ENCODE assay signal across 23 mouse cellular contexts in genomic region chr19:42033611-42034010, GRCm38 (mm10). TPM values are rescaled to one million over a fixed set of nuclear protein-coding genes. Genes with fewer than 3 reads are reported as not detected.
DNase-seq lines count a peak whose midpoint lies in the region; ATAC-seq and TF ChIP-seq lines count a peak whose summit lies in the region.
"Had no signal": no experiment of that assay in that cellular context is flagged by ENCODE, and none has a peak within 500 bp of the region (broad histone marks: within the 10 kb centered on the region; RNA-seq: fewer than 3 reads in every experiment).

No protein-coding gene starts in this region.

- ATAC-seq in limb, embryonic 13.5 days (ENCODE audit: low FRiP score, low read depth): no peak
- no peak for ATAC-seq in embryonic facial prominence, embryonic 14.5 days (ENCODE audit: low read depth)
- no peak for ATAC-seq in stomach, postnatal 0 days (ENCODE audit: low FRiP score, low TSS enrichment)
- no peak for ATAC-seq in forebrain, embryonic 11.5 days (replicated peaks; ENCODE audit: low FRiP score)
- ATAC-seq: inflammation-experienced regulatory T-cells, adult 6 months had no signal

- no peaks in the 10 kb centered on the region for H3K27me3 ChIP-seq in heart, embryonic 10.5 days (ENCODE audit: insufficient read depth, poor library complexity, severe bottlenecking)
- H3K27me3 ChIP-seq in limb, embryonic 13.5 days: no peaks in the 10 kb centered on the region; the same call in 1 of the 2 replicates
- 0 out of 2 replicates have a peak, but pooled peaks cover 3% of the 10 kb centered on the region for H3K27me3 ChIP-seq in limb, embryonic 10.5 days (ENCODE audit: low read depth, poor library complexity, severe bottlenecking)
- no peaks in the 10 kb centered on the region for H3K27me3 ChIP-seq in embryonic facial prominence, embryonic 14.5 days (replicated peaks; ENCODE audit: control insufficient read depth, insufficient read depth, low read length)
- no peaks in the 10 kb centered on the region for H3K27me3 ChIP-seq in stomach, postnatal 0 days (ENCODE audit: control insufficient read depth, insufficient read depth, low read length)
- no peaks in the 10 kb centered on the region for H3K27me3 ChIP-seq in forebrain, embryonic 11.5 days (ENCODE audit: control insufficient read depth, insufficient read depth, low read length)
- H3K27me3 ChIP-seq: heart, embryonic 12.5 days; liver, embryonic 15.5 days; midbrain, embryonic 12.5 days; neural tube, embryonic 12.5 days had no signal

- H3K9me3 ChIP-seq in heart, embryonic 10.5 days: no peaks in the 10 kb centered on the region
- H3K9me3 ChIP-seq in limb, embryonic 13.5 days: no peaks in the 10 kb centered on the region
- H3K9me3 ChIP-seq in limb, embryonic 10.5 days (replicated peaks): no peaks in the 10 kb centered on the region
- no peaks in the 10 kb centered on the region for H3K9me3 ChIP-seq in embryonic facial prominence, embryonic 14.5 days (ENCODE audit: control insufficient read depth, low read length)
- no peaks in the 10 kb centered on the region for H3K9me3 ChIP-seq in stomach, postnatal 0 days (ENCODE audit: control insufficient read depth, low read length)
- H3K9me3 ChIP-seq in forebrain, embryonic 11.5 days (ENCODE audit: control insufficient read depth, low read length): no peaks in the 10 kb centered on the region
- H3K9me3 ChIP-seq: forebrain, embryonic 10.5 days; heart, embryonic 12.5 days; liver, embryonic 15.5 days; midbrain, embryonic 12.5 days; neural tube, embryonic 12.5 days had no signal

- H3K4me2 ChIP-seq in limb, embryonic 13.5 days (replicated peaks): no peak overlapping the region
- H3K4me2 ChIP-seq in embryonic facial prominence, embryonic 14.5 days (ENCODE audit: low read depth, low read length): no peak overlapping the region
- H3K4me2 ChIP-seq in stomach, postnatal 0 days (replicated peaks; ENCODE audit: low read depth): no peak overlapping the region
- H3K4me2 ChIP-seq in forebrain, embryonic 11.5 days (ENCODE audit: low read depth, low read length, severe bottlenecking): no peak overlapping the region
- H3K4me2 ChIP-seq: heart, embryonic 12.5 days; liver, embryonic 15.5 days; midbrain, embryonic 12.5 days; neural tube, embryonic 12.5 days had no signal

- H3K9ac ChIP-seq in limb, embryonic 13.5 days: 0 out of 2 replicates have a peak overlapping the region, but pooled peaks have one; percentile 20
- no peak overlapping the region for H3K9ac ChIP-seq in embryonic facial prominence, embryonic 14.5 days (ENCODE audit: low read depth, low read length)
- no peak overlapping the region for H3K9ac ChIP-seq in stomach, postnatal 0 days (ENCODE audit: low read length)
- no peak overlapping the region for H3K9ac ChIP-seq in forebrain, embryonic 11.5 days (ENCODE audit: low read length)
- H3K9ac ChIP-seq: heart, embryonic 12.5 days; liver, embryonic 15.5 days; midbrain, embryonic 12.5 days; neural tube, embryonic 12.5 days had no signal

- H3K4me1 ChIP-seq in heart, embryonic 10.5 days: peaks cover 30% of the 10 kb centered on the region
- peaks cover 21% of the 10 kb centered on the region for H3K4me1 ChIP-seq in limb, embryonic 13.5 days
- peaks cover 30% of the 10 kb centered on the region for H3K4me1 ChIP-seq in limb, embryonic 10.5 days
- H3K4me1 ChIP-seq in embryonic facial prominence, embryonic 14.5 days (ENCODE audit: control insufficient read depth, insufficient read depth, low read length): peaks cover 10% of the 10 kb centered on the region
- H3K4me1 ChIP-seq in stomach, postnatal 0 days (replicated peaks; ENCODE audit: control insufficient read depth, insufficient read depth): no peaks in the 10 kb centered on the region
- peaks cover 3% of the 10 kb centered on the region; the same call in 1 of the 2 replicates for H3K4me1 ChIP-seq in forebrain, embryonic 11.5 days (replicated peaks; ENCODE audit: control insufficient read depth, insufficient read depth, low read length)
- H3K4me1 ChIP-seq: midbrain, embryonic 12.5 days had no signal

- no peak overlapping the region for H3K4me3 ChIP-seq in heart, embryonic 10.5 days
- no peak overlapping the region for H3K4me3 ChIP-seq in limb, embryonic 13.5 days
- H3K4me3 ChIP-seq in limb, embryonic 10.5 days: no peak overlapping the region
- H3K4me3 ChIP-seq in embryonic facial prominence, embryonic 14.5 days (ENCODE audit: low read depth, low read length): no peak overlapping the region
- H3K4me3 ChIP-seq in stomach, postnatal 0 days (ENCODE audit: low read depth, low read length): no peak overlapping the region
- no peak overlapping the region for H3K4me3 ChIP-seq in forebrain, embryonic 11.5 days (ENCODE audit: low read depth, low read length)
- H3K4me3 ChIP-seq: forebrain, embryonic 10.5 days; heart, embryonic 12.5 days; layer of hippocampus, adult 2 months; liver, embryonic 15.5 days; midbrain, embryonic 12.5 days; neural tube, embryonic 12.5 days had no signal

- TF ChIP-seq CTCF in stomach, postnatal 0 days (IDR thresholded peaks at IDR 0.05; ENCODE audit: low read depth): no peak

- DNase-seq in heart, embryonic 10.5 days (ENCODE audit: low spot score): no peak
- DNase-seq in heart, postnatal 4 days: no peak
- DNase-seq in limb, embryonic 10.5 days (ENCODE audit: low spot score): no peak
- DNase-seq in embryonic facial prominence, embryonic 14.5 days (ENCODE audit: low spot score): no peak
- no peak for DNase-seq in stomach, postnatal 0 days (ENCODE audit: low spot score)
- no peak for DNase-seq in forebrain, embryonic 11.5 days (ENCODE audit: low spot score)
- DNase-seq: adrenal gland, adult 2 months; cerebellum, adult 11-12 months; kidney, adult 8-10 months; kidney, postnatal 14 days; right cerebral cortex, adult 18-20 months; thymus, postnatal 25 days had no signal

- no peak for TF ChIP-seq EP300 in stomach, postnatal 0 days (optimal IDR thresholded peaks at IDR 0.05)

- 81% methylated on average over 14 of the region's 14 CpGs for WGBS in heart, embryonic 10.5 days
- WGBS in limb, embryonic 13.5 days: 78% methylated on average over 14 of the region's 14 CpGs
- WGBS in limb, embryonic 10.5 days: 86% methylated on average over 14 of the region's 14 CpGs
- 82% methylated on average over 14 of the region's 14 CpGs for WGBS in embryonic facial prominence, embryonic 14.5 days
- 90% methylated on average over 14 of the region's 14 CpGs for WGBS in stomach, postnatal 0 days
- 84% methylated on average over 14 of the region's 14 CpGs for WGBS in forebrain, embryonic 11.5 days

- H3K27ac ChIP-seq in heart, embryonic 10.5 days: peak overlapping the region; percentile 44; the same call in 1 of the 2 replicates
- no peak overlapping the region; the same call in 1 of the 2 replicates for H3K27ac ChIP-seq in limb, embryonic 13.5 days
- no peak overlapping the region for H3K27ac ChIP-seq in limb, embryonic 10.5 days
- H3K27ac ChIP-seq in embryonic facial prominence, embryonic 14.5 days (replicated peaks; ENCODE audit: low read depth, low read length): peak overlapping the region; percentile 71; the same call in 1 of the 2 replicates
- H3K27ac ChIP-seq in stomach, postnatal 0 days (replicated peaks): no peak overlapping the region
- no peak overlapping the region for H3K27ac ChIP-seq in forebrain, embryonic 11.5 days (ENCODE audit: low read depth, low read length)
- H3K27ac ChIP-seq: forebrain, embryonic 10.5 days; liver, embryonic 15.5 days; macrophage; midbrain, embryonic 12.5 days; neural tube, embryonic 12.5 days had no signal

- H3K36me3 ChIP-seq in heart, embryonic 10.5 days: peaks cover 18% of the 10 kb centered on the region
- peaks cover 25% of the 10 kb centered on the region for H3K36me3 ChIP-seq in limb, embryonic 13.5 days
- peaks cover 9% of the 10 kb centered on the region for H3K36me3 ChIP-seq in limb, embryonic 10.5 days
- peaks cover 12% of the 10 kb centered on the region; the same call in 1 of the 2 replicates for H3K36me3 ChIP-seq in embryonic facial prominence, embryonic 14.5 days (ENCODE audit: control insufficient read depth, insufficient read depth, low read length)
- H3K36me3 ChIP-seq in stomach, postnatal 0 days (ENCODE audit: control insufficient read depth, insufficient read depth, low read length): peaks cover 3% of the 10 kb centered on the region; the same call in 1 of the 2 replicates
- no peaks in the 10 kb centered on the region for H3K36me3 ChIP-seq in forebrain, embryonic 11.5 days (ENCODE audit: control insufficient read depth, insufficient read depth, low read length)
- H3K36me3 ChIP-seq: liver, embryonic 15.5 days had no signal

RNA-seq across cellular contexts. Expression of gene Ankrd2, which starts 2.2 kb away (rescaled TPM):
- not detected in 2 replicates for polyA plus RNA-seq in heart, embryonic 10.5 days (2016; fragmentation: Nextera tagmentation; extraction: Ambion mirVana)
- total RNA-seq in heart, postnatal 4 days (2021): under 1 TPM in 1 of 2 experiments, not detected in 1; 0.25 TPM
- polyA plus RNA-seq in limb, embryonic 13.5 days (2015; fragmentation: Nextera tagmentation; extraction: Ambion mirVana): 0.22 and 0.57 TPM in 2 replicates
- not detected in 2 replicates for polyA plus RNA-seq in limb, embryonic 10.5 days (2016; fragmentation: Nextera tagmentation; extraction: Ambion mirVana)
- polyA plus RNA-seq in embryonic facial prominence, embryonic 14.5 days (2014; fragmentation: Nextera tagmentation; extraction: Ambion mirVana): 6.6 and 7.8 TPM in 2 replicates
- 0.11 and 0.12 TPM in 2 replicates for polyA plus RNA-seq in stomach, postnatal 0 days (2015; fragmentation: Nextera tagmentation; extraction: Ambion mirVana)
- not detected in 2 replicates for polyA plus RNA-seq in forebrain, embryonic 11.5 days (2014; fragmentation: Nextera tagmentation; extraction: Ambion mirVana)
- total RNA-seq: hematopoietic stem cell, adult 5-6 weeks; layer of hippocampus, adult 2 months had no signal
- polyA plus RNA-seq: forebrain, embryonic 10.5 days; heart, embryonic 12.5 days; inflammation-experienced regulatory T-cells, adult 6 months; macrophage; midbrain, embryonic 12.5 days had no signal

RNA-seq across cellular contexts. Expression of gene Hoga1, which starts 11.8 kb away (rescaled TPM):
- 0.85 and 1.6 TPM in 2 replicates for polyA plus RNA-seq in heart, embryonic 10.5 days (2016; fragmentation: Nextera tagmentation; extraction: Ambion mirVana)
- total RNA-seq in heart, postnatal 4 days (2021): 1 to 10 TPM; 2.5 to 2.8 TPM
- 1.6 and 1.7 TPM in 2 replicates for polyA plus RNA-seq in limb, embryonic 13.5 days (2015; fragmentation: Nextera tagmentation; extraction: Ambion mirVana)
- 1.1 and 1.3 TPM in 2 replicates for polyA plus RNA-seq in limb, embryonic 10.5 days (2016; fragmentation: Nextera tagmentation; extraction: Ambion mirVana)
- 1.0 and 1.9 TPM in 2 replicates for polyA plus RNA-seq in embryonic facial prominence, embryonic 14.5 days (2014; fragmentation: Nextera tagmentation; extraction: Ambion mirVana)
- polyA plus RNA-seq in stomach, postnatal 0 days (2015; fragmentation: Nextera tagmentation; extraction: Ambion mirVana): 1.6 and 1.8 TPM in 2 replicates
- 1.1 and 1.9 TPM in 2 replicates for polyA plus RNA-seq in forebrain, embryonic 11.5 days (2014; fragmentation: Nextera tagmentation; extraction: Ambion mirVana)
- polyA plus RNA-seq: inflammation-experienced regulatory T-cells, adult 6 months had no signal

RNA-seq across cellular contexts. Expression of gene 4933411K16Rik, which starts 18.4 kb away (rescaled TPM):
- polyA plus RNA-seq in heart, embryonic 10.5 days (2016; fragmentation: Nextera tagmentation; extraction: Ambion mirVana): 0.15 TPM in 1 of 2 replicates, not detected in the other
- under 1 TPM; 0.26 to 0.50 TPM for total RNA-seq in heart, postnatal 4 days (2021)
- 0.17 TPM in 1 of 2 replicates, not detected in the other for polyA plus RNA-seq in limb, embryonic 13.5 days (2015; fragmentation: Nextera tagmentation; extraction: Ambion mirVana)
- polyA plus RNA-seq in limb, embryonic 10.5 days (2016; fragmentation: Nextera tagmentation; extraction: Ambion mirVana): 0.24 TPM in 1 of 2 replicates, not detected in the other
- 0.25 TPM in 1 of 2 replicates, not detected in the other for polyA plus RNA-seq in embryonic facial prominence, embryonic 14.5 days (2014; fragmentation: Nextera tagmentation; extraction: Ambion mirVana)
- polyA plus RNA-seq in stomach, postnatal 0 days (2015; fragmentation: Nextera tagmentation; extraction: Ambion mirVana): not detected in 2 replicates
- polyA plus RNA-seq in forebrain, embryonic 11.5 days (2014; fragmentation: Nextera tagmentation; extraction: Ambion mirVana): 0.13 TPM in 1 of 2 replicates, not detected in the other
- total RNA-seq: hematopoietic stem cell, adult 5-6 weeks had no signal
- polyA plus RNA-seq: forebrain, embryonic 10.5 days; heart, embryonic 12.5 days; inflammation-experienced regulatory T-cells, adult 6 months; lung, embryonic 16.5 days; midbrain, embryonic 12.5 days; neural tube, embryonic 12.5 days had no signal

RNA-seq across cellular contexts. Expression of gene Ubtd1, which starts 52.0 kb away (rescaled TPM):
- polyA plus RNA-seq in heart, embryonic 10.5 days (2016; fragmentation: Nextera tagmentation; extraction: Ambion mirVana): 12.4 and 14.0 TPM in 2 replicates
- 10 to 100 TPM; 26.4 to 28.3 TPM for total RNA-seq in heart, postnatal 4 days (2021)
- 23.4 and 23.8 TPM in 2 replicates for polyA plus RNA-seq in limb, embryonic 13.5 days (2015; fragmentation: Nextera tagmentation; extraction: Ambion mirVana)
- polyA plus RNA-seq in limb, embryonic 10.5 days (2016; fragmentation: Nextera tagmentation; extraction: Ambion mirVana): 14.2 and 15.1 TPM in 2 replicates
- 18.7 and 20.8 TPM in 2 replicates for polyA plus RNA-seq in embryonic facial prominence, embryonic 14.5 days (2014; fragmentation: Nextera tagmentation; extraction: Ambion mirVana)
- polyA plus RNA-seq in stomach, postnatal 0 days (2015; fragmentation: Nextera tagmentation; extraction: Ambion mirVana): 21.3 and 23.5 TPM in 2 replicates
- polyA plus RNA-seq in forebrain, embryonic 11.5 days (2014; fragmentation: Nextera tagmentation; extraction: Ambion mirVana): 8.5 and 9.7 TPM in 2 replicates

RNA-seq across cellular contexts. Expression of gene Morn4, which starts 52.5 kb away (rescaled TPM):
- 18.8 and 22.0 TPM in 2 replicates for polyA plus RNA-seq in heart, embryonic 10.5 days (2016; fragmentation: Nextera tagmentation; extraction: Ambion mirVana)
- total RNA-seq in heart, postnatal 4 days (2021): 10 to 100 TPM in 1 of 2 experiments, 1 to 10 TPM in 1; 8.8 to 10.6 TPM
- polyA plus RNA-seq in limb, embryonic 13.5 days (2015; fragmentation: Nextera tagmentation; extraction: Ambion mirVana): 32.1 and 34.5 TPM in 2 replicates
- polyA plus RNA-seq in limb, embryonic 10.5 days (2016; fragmentation: Nextera tagmentation; extraction: Ambion mirVana): 43.6 and 49.0 TPM in 2 replicates
- 20.1 and 21.5 TPM in 2 replicates for polyA plus RNA-seq in embryonic facial prominence, embryonic 14.5 days (2014; fragmentation: Nextera tagmentation; extraction: Ambion mirVana)
- 7.3 and 8.2 TPM in 2 replicates for polyA plus RNA-seq in stomach, postnatal 0 days (2015; fragmentation: Nextera tagmentation; extraction: Ambion mirVana)
- polyA plus RNA-seq in forebrain, embryonic 11.5 days (2014; fragmentation: Nextera tagmentation; extraction: Ambion mirVana): 52.9 and 63.1 TPM in 2 replicates

Comparison
In these comparisons a context has a peak if more than half of its experiments do, and no peak if none do; other contexts are left out.
1. H3K27ac ChIP-seq: peak in heart, embryonic 10.5 days (single experiment) and embryonic facial prominence, embryonic 14.5 days (single experiment); none in limb, embryonic 13.5 days (single experiment), limb, embryonic 10.5 days (single experiment), stomach, postnatal 0 days (single experiment) and forebrain, embryonic 11.5 days (single experiment).